Mouse (Mus musculus) heart, postnatal 0 days (tissue): ENCODE measurements at regions not wholly inside any gene's neighbourhood (a gene's known extent, or its start where the extent isn't known, plus 50 kb on each side); places are given as distances from the start of the nearest gene placed in this dataset.

Source experiments
- ATAC-seq: fragments of 200-750 bp; cut with Nextera tagmentation; 2 replicates; pipeline ENCODE4 v1.8.0; 2017; ENCODE audit warnings: low read depth, moderate number of reproducible peaks, moderate library complexity; ENCODE audit not compliant: insufficient read depth
- DNase-seq: peaks from one replicate; pipeline ENCODE4 v3.0.0-alpha.2; 2016; ENCODE audit warnings: low spot score
- H3K27ac ChIP-seq: fragments of 300-500 bp; sonication (generic); 2 replicates; pipeline ENCODE4 v1.5.1; 2014; ENCODE audit warnings: low read depth, mild to moderate bottlenecking
- H3K27me3 ChIP-seq: fragments of 300-500 bp; sonication (generic); 2 replicates; pipeline ENCODE4 v1.6.1; 2014; ENCODE audit warnings: low read length, mixed read lengths; ENCODE audit not compliant: control insufficient read depth, insufficient read depth
- H3K36me3 ChIP-seq: fragments of 300-500 bp; sonication (generic); replicated peaks from 2 replicates; pipeline ENCODE4 v1.6.1; 2014; ENCODE audit warnings: low read length, mixed read lengths; ENCODE audit not compliant: control insufficient read depth, insufficient read depth
- H3K4me1 ChIP-seq: fragments of 300-500 bp; sonication (generic); 2 replicates; pipeline ENCODE4 v1.6.1; 2014; ENCODE audit warnings: antibody characterized with exemption; ENCODE audit not compliant: control insufficient read depth, insufficient read depth
- H3K4me2 ChIP-seq: fragments of 300-500 bp; sonication (generic); 2 replicates; pipeline ENCODE4 v1.6.1; 2014; ENCODE audit warnings: low read depth, mild to moderate bottlenecking, low read length, moderate library complexity
- H3K4me3 ChIP-seq: fragments of 300-500 bp; sonication (generic); 2 replicates; pipeline ENCODE4 v1.5.1; 2014; ENCODE audit warnings: low read depth, low read length
- H3K9ac ChIP-seq: fragments of 300-500 bp; sonication (generic); replicated peaks from 2 replicates; pipeline ENCODE4 v1.6.1; 2014; ENCODE audit warnings: low read depth, low read length, mixed read lengths
- H3K9me3 ChIP-seq: fragments of 300-500 bp; sonication (generic); replicated peaks from 2 replicates; pipeline ENCODE4 v1.6.1; 2016; ENCODE audit warnings: low read length; ENCODE audit not compliant: control insufficient read depth
- CTCF ChIP-seq: IDR thresholded peaks from 2 replicates; pipeline ENCODE4 v1.5.1; 2016; ENCODE audit warnings: antibody characterized with exemption, control low read depth, low read depth
- EP300 ChIP-seq: IDR thresholded peaks from 2 replicates; pipeline ENCODE4 v1.6.1; 2016; ENCODE audit warnings: antibody characterized with exemption, low read depth
- WGBS: fragments of 180-500 bp; shearing (Covaris S2); extraction: QIAGEN DNeasy Blood & Tissue Kit; methylation state at CpG from one replicate; pipeline ENCODE4 v1.1.7; 2014; 5-methylcytosine and 5-hydroxymethylcytosine counted together

DNA sequence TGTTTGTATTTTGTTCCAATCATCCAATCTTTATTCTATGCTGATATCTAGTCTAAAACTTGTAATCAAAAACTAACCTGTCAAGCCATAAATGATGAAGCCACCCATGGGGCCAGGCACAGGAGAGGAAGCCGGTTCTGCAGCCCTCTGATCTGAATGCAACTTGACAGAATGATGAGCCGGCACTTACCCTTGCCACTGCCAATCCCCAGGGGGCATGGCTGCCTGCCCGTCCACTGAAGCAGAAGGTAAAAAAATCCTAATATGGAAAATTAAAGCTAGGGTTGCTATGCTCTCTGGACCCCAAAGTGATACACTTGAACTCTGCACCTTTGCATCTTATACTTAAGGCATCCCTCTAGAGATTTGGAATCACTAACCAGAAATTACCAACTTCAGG lies 461.6 kb downstream of the Tcerg1l start:
- Histone ChIP-seq H3K36me3 (no peaks in the 10 kb centered on the region), H3K4me1 (no peaks in the 10 kb centered on the region), H3K27ac (no peak overlapping the region), H3K9me3 (no peaks in the 10 kb centered on the region), H3K4me3 (no peak overlapping the region), H3K9ac (no peak overlapping the region), H3K4me2 (no peak overlapping the region), H3K27me3 (0 out of 2 replicates have a peak, but pooled peaks cover under 1% of the 10 kb centered on the region)
- DNase-seq, result no peak
- 46% methylated on average over 3 of the region's 3 CpGs for WGBS
- no peak for ATAC-seq
- TF ChIP-seq EP300 (no peak), CTCF (no peak)

DNA sequence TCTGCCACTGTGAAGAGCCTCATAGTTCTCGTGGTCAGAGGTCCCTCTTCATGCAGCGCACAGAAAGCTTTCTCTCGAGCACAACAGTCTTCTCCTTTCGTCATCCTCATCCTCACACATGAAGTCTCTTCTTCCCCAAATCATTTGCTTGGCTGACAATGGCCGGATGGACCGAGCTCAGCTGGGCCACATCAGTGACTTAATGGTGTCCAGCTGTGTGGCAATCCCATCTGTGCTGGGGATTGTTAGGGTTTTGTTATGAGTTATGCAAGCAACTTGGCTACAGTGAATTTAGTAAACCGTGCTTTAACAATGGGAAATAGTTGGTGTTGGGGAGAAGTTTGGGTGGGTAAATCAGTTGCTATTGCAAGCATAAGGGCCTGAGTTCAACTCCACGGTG lies 458.4 kb downstream of the Tcerg1l start:
- TF ChIP-seq CTCF (no peak), EP300 (no peak)
- H3K36me3 ChIP-seq, result no peaks in the 10 kb centered on the region
- no peak for ATAC-seq
- no peak for DNase-seq
- no peak overlapping the region for H3K9ac ChIP-seq
- H3K27me3 ChIP-seq, result no peaks in the 10 kb centered on the region
- H3K27ac ChIP-seq, result no peak overlapping the region
- 77% methylated on average over 8 of the region's 8 CpGs for WGBS
- H3K9me3 ChIP-seq, result no peaks in the 10 kb centered on the region
- no peaks in the 10 kb centered on the region for H3K4me1 ChIP-seq
- H3K4me3 ChIP-seq, result no peak overlapping the region
- no peak overlapping the region for H3K4me2 ChIP-seq

GRCm38 (mm10) chr7:137940084-137940483 lies 457.4 kb downstream of the Tcerg1l start:
- Histone ChIP-seq H3K4me2 (no peak overlapping the region), H3K9me3 (no peaks in the 10 kb centered on the region), H3K4me3 (no peak overlapping the region), H3K27ac (no peak overlapping the region), H3K36me3 (no peaks in the 10 kb centered on the region), H3K9ac (no peak overlapping the region), H3K27me3 (no peaks in the 10 kb centered on the region), H3K4me1 (no peaks in the 10 kb centered on the region)
- TF ChIP-seq CTCF (no peak), EP300 (no peak)
- WGBS, result 64% methylated on average over 5 of the region's 5 CpGs
- no peak for DNase-seq
- no peak for ATAC-seq

DNA sequence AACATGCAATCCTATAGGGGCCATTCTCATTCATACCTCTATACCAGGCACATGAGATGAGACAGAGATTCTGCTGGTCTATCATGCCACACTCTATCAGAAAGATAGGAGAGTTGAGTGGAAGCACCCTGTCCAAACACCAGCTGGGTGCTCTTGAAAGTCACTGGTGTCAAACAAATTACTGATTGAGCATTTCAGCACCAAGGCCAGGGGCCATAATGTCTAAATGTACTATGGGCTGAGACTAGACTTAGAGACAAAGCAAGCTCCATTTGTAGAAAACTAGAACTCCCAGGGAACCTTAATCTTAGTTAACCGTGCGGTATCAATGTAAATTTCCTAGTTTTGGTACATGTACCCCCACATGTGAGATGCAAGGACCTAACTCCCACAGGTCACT lies 452.5 kb downstream of the Tcerg1l start:
- H3K4me2 ChIP-seq, result no peak overlapping the region
- no peaks in the 10 kb centered on the region for H3K27me3 ChIP-seq
- H3K4me1 ChIP-seq, result no peaks in the 10 kb centered on the region
- TF ChIP-seq EP300 (no peak), CTCF (no peak)
- ATAC-seq, result no peak
- H3K9ac ChIP-seq, result no peak overlapping the region
- WGBS, result 71% methylated on average over 2 of the region's 2 CpGs
- DNase-seq, result no peak
- H3K4me3 ChIP-seq, result no peak overlapping the region
- H3K9me3 ChIP-seq, result no peaks in the 10 kb centered on the region
- H3K27ac ChIP-seq, result no peak overlapping the region
- H3K36me3 ChIP-seq, result no peaks in the 10 kb centered on the region

- Histone ChIP-seq H3K4me1 (no peaks in the 10 kb centered on the region), H3K27me3 (no peaks in the 10 kb centered on the region), H3K4me3 (no peak overlapping the region), H3K27ac (no peak overlapping the region), H3K4me2 (no peak overlapping the region), H3K9me3 (no peaks in the 10 kb centered on the region), H3K36me3 (no peaks in the 10 kb centered on the region), H3K9ac (no peak overlapping the region)
- 55% methylated on average over 5 of the region's 5 CpGs for WGBS
- DNase-seq, result no peak
- no peak for ATAC-seq
- no peak for TF ChIP-seq EP300
- no peak for TF ChIP-seq CTCF
Observed at GRCm38 (mm10) chr7:137947424-137947823, 450.1 kb downstream of the Tcerg1l start.

DNA sequence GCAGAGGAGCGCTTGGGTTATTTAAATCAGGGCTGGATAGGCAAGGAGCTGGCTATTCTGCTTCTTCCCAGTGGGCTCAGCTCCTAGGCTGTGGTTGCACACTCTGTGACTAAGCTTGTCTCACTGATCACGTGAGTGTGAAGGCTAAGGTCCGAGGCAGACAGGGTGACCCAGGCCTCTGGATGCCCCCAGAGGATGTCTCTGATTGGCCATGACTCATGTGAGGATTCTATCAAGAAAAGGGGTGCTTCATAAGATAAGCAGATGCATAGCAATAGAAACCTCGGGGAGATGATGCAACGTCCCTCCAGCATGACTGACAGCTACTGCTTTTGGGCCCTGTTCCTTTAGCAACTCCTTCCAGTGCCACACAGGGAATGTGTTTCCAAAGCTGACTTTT lies 440.2 kb downstream of the Tcerg1l start:
- Histone ChIP-seq H3K9me3 (no peaks in the 10 kb centered on the region), H3K9ac (no peak overlapping the region), H3K36me3 (no peaks in the 10 kb centered on the region), H3K4me3 (no peak overlapping the region), H3K4me2 (no peak overlapping the region), H3K4me1 (no peaks in the 10 kb centered on the region), H3K27me3 (no peaks in the 10 kb centered on the region), H3K27ac (no peak overlapping the region)
- ATAC-seq, result no peak
- DNase-seq, result no peak
- TF ChIP-seq CTCF, result no peak
- no peak for TF ChIP-seq EP300
- 44% methylated on average over 5 of the region's 5 CpGs for WGBS
